Mouse (Mus musculus) heart, postnatal 0 days (tissue): ENCODE measurements around the gene Ccdc82. TPM values are rescaled to one million over a fixed set of nuclear protein-coding genes. Genes with fewer than 3 reads are reported as not detected.

Source experiments
- ATAC-seq: fragments of 200-750 bp; cut with Nextera tagmentation; 2 replicates; pipeline ENCODE4 v1.8.0; 2017; ENCODE audit warnings: low read depth, moderate number of reproducible peaks, moderate library complexity; ENCODE audit not compliant: insufficient read depth
- DNase-seq: peaks from one replicate; pipeline ENCODE4 v3.0.0-alpha.2; 2016; ENCODE audit warnings: low spot score
- H3K27ac ChIP-seq: fragments of 300-500 bp; sonication (generic); 2 replicates; pipeline ENCODE4 v1.5.1; 2014; ENCODE audit warnings: low read depth, mild to moderate bottlenecking
- H3K27me3 ChIP-seq: fragments of 300-500 bp; sonication (generic); 2 replicates; pipeline ENCODE4 v1.6.1; 2014; ENCODE audit warnings: low read length, mixed read lengths; ENCODE audit not compliant: control insufficient read depth, insufficient read depth
- H3K36me3 ChIP-seq: fragments of 300-500 bp; sonication (generic); replicated peaks from 2 replicates; pipeline ENCODE4 v1.6.1; 2014; ENCODE audit warnings: low read length, mixed read lengths; ENCODE audit not compliant: control insufficient read depth, insufficient read depth
- H3K4me1 ChIP-seq: fragments of 300-500 bp; sonication (generic); 2 replicates; pipeline ENCODE4 v1.6.1; 2014; ENCODE audit warnings: antibody characterized with exemption; ENCODE audit not compliant: control insufficient read depth, insufficient read depth
- H3K4me2 ChIP-seq: fragments of 300-500 bp; sonication (generic); 2 replicates; pipeline ENCODE4 v1.6.1; 2014; ENCODE audit warnings: low read depth, mild to moderate bottlenecking, low read length, moderate library complexity
- H3K4me3 ChIP-seq: fragments of 300-500 bp; sonication (generic); 2 replicates; pipeline ENCODE4 v1.5.1; 2014; ENCODE audit warnings: low read depth, low read length
- H3K9ac ChIP-seq: fragments of 300-500 bp; sonication (generic); replicated peaks from 2 replicates; pipeline ENCODE4 v1.6.1; 2014; ENCODE audit warnings: low read depth, low read length, mixed read lengths
- H3K9me3 ChIP-seq: fragments of 300-500 bp; sonication (generic); replicated peaks from 2 replicates; pipeline ENCODE4 v1.6.1; 2016; ENCODE audit warnings: low read length; ENCODE audit not compliant: control insufficient read depth
- CTCF ChIP-seq: IDR thresholded peaks from 2 replicates; pipeline ENCODE4 v1.5.1; 2016; ENCODE audit warnings: antibody characterized with exemption, control low read depth, low read depth
- EP300 ChIP-seq: IDR thresholded peaks from 2 replicates; pipeline ENCODE4 v1.6.1; 2016; ENCODE audit warnings: antibody characterized with exemption, low read depth
- WGBS: fragments of 180-500 bp; shearing (Covaris S2); extraction: QIAGEN DNeasy Blood & Tissue Kit; methylation state at CpG from one replicate; pipeline ENCODE4 v1.1.7; 2014; 5-methylcytosine and 5-hydroxymethylcytosine counted together
- polyA plus RNA-seq: library from polyadenylated mRNA; unstranded; fragments of >200 nt; fragmentation: Nextera tagmentation; extraction: Ambion mirVana; gene quantifications from 2 replicates; pipeline ENCODE4 v1.2.1, GENCODE M21; 2015
- total RNA-seq: library from RNA; depleted of rRNA; stranded (reverse); fragments of >200 nt; gene quantifications from 2 replicates; pipeline ENCODE4 v1.2.3, GENCODE M21; 2014; ENCODE audit warnings: low replicate concordance

Gene Ccdc82
- total and polyA plus RNA-seq, 2 experiments from 2014 or later: 4.1 to 7.9 TPM

DNA sequence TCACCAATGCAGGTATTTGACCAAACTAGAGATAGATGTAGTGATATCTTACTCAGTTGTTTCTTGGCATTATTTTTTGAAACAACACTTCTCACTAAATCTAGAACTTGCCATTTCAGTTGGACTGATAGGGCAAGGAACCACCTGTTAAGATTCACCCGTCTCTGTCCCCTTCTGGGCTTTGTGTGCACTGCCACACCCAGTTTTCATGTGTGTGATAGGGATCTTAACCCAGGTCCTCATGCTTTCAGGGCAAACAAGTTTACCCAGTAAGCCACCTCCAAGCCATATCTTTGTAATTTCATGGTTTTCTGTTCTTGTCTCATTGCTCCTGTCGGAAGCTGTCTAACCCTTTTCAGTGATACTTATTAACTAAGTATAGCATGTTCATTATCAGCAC, 4.5 kb downstream of the Ccdc82 start:
- H3K4me1 ChIP-seq: peaks cover 5% of the 10 kb centered on the region; the same call in 1 of the 2 replicates
- no peaks in the 10 kb centered on the region for H3K27me3 ChIP-seq
- DNase-seq (no peak), ATAC-seq (no peak)
- H3K9ac ChIP-seq: no peak overlapping the region
- no peaks in the 10 kb centered on the region for H3K9me3 ChIP-seq
- TF ChIP-seq CTCF (no peak), EP300 (no peak)
- H3K4me2 ChIP-seq: no peak overlapping the region
- H3K27ac ChIP-seq: no peak overlapping the region
- peaks cover 11% of the 10 kb centered on the region; the same call in 1 of the 2 replicates for H3K36me3 ChIP-seq
- no peak overlapping the region for H3K4me3 ChIP-seq
- WGBS: 81% methylated on average over 2 of the region's 2 CpGs

- no peak for DNase-seq
- H3K4me1 ChIP-seq: no peaks in the 10 kb centered on the region
These were observed 10.0 kb downstream of the Ccdc82 start for GRCm38 (mm10) chr9:13256726-13257125.

GRCm38 (mm10) chr9:13258173-13258572, 11.4 kb downstream of the Ccdc82 start:
- no peaks in the 10 kb centered on the region for H3K9me3 ChIP-seq
- 78% methylated on average over 2 of the region's 2 CpGs for WGBS
- H3K27me3 ChIP-seq: no peaks in the 10 kb centered on the region
- H3K36me3 ChIP-seq: peaks cover 9% of the 10 kb centered on the region; the same call in 1 of the 2 replicates
- DNase-seq (no peak), ATAC-seq (no peak)
- H3K4me3 ChIP-seq: no peak overlapping the region
- TF ChIP-seq EP300: no peak
- TF ChIP-seq CTCF: no peak
- H3K9ac ChIP-seq: no peak overlapping the region
- H3K27ac ChIP-seq: no peak overlapping the region
- no peak overlapping the region for H3K4me2 ChIP-seq
- H3K4me1 ChIP-seq: no peaks in the 10 kb centered on the region

More at GRCm38 (mm10) chr9:13256726-13257125, 10.0 kb downstream of the Ccdc82 start:
- H3K9ac ChIP-seq: no peak overlapping the region
- TF ChIP-seq CTCF (no peak), EP300 (no peak)
- H3K27me3 ChIP-seq: no peaks in the 10 kb centered on the region
- no peak for ATAC-seq
- no peak overlapping the region for H3K27ac ChIP-seq
- H3K36me3 ChIP-seq: peaks cover 16% of the 10 kb centered on the region; the same call in 1 of the 2 replicates
- H3K4me2 ChIP-seq: no peak overlapping the region
- 78% methylated on average over 1 of the region's 1 CpGs for WGBS
- H3K4me3 ChIP-seq: no peak overlapping the region
- H3K9me3 ChIP-seq: no peaks in the 10 kb centered on the region

DNA sequence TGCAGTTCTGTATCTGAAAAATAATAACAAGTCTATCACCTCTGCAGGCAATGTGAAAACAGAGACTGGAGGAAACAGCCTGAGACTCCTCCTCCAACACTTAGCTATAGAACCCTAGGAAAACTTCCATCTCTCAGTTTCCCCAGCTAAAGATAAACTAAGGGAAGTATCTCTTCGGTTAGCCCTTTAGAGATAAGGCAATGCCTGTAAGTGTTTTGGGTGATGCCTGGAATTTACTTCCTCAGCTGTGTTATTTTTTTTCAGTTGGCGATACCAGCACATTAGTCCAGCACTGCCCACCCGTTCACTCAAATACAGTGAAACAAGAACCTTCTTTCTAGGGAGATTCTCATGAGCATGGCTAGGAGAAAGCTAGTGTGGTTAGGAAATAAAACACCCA, 14.2 kb downstream of the Ccdc82 start:
- H3K27me3 ChIP-seq: no peaks in the 10 kb centered on the region
- H3K9me3 ChIP-seq: no peaks in the 10 kb centered on the region
- 0 out of 2 replicates have a peak, but pooled peaks cover 5% of the 10 kb centered on the region for H3K36me3 ChIP-seq
- TF ChIP-seq EP300 (no peak), CTCF (no peak)
- DNase-seq: no peak
- no peak overlapping the region for H3K4me2 ChIP-seq
- H3K27ac ChIP-seq: no peak overlapping the region
- ATAC-seq: no peak
- H3K4me3 ChIP-seq: no peak overlapping the region
- no peak overlapping the region for H3K9ac ChIP-seq
- WGBS: 36% methylated on average over 3 of the region's 3 CpGs
- no peaks in the 10 kb centered on the region for H3K4me1 ChIP-seq

GRCm38 (mm10) chr9:13273219-13273618, 26.5 kb downstream of the Ccdc82 start:
- H3K4me1 ChIP-seq: no peaks in the 10 kb centered on the region
- H3K27me3 ChIP-seq: no peaks in the 10 kb centered on the region
- H3K27ac ChIP-seq: no peak overlapping the region
- H3K4me3 ChIP-seq: no peak overlapping the region
- 58% methylated on average over 1 of the region's 1 CpGs for WGBS
- no peaks in the 10 kb centered on the region for H3K9me3 ChIP-seq
- H3K9ac ChIP-seq: no peak overlapping the region
- no peak overlapping the region for H3K4me2 ChIP-seq
- no peak for DNase-seq
- 0 out of 2 replicates have a peak, but pooled peaks cover 7% of the 10 kb centered on the region for H3K36me3 ChIP-seq
- TF ChIP-seq CTCF: no peak
- no peak for TF ChIP-seq EP300
- ATAC-seq: no peak

GRCm38 (mm10) chr9:13287482-13287881, 40.7 kb downstream of the Ccdc82 start:
- no peaks in the 10 kb centered on the region for H3K27me3 ChIP-seq
- H3K9ac ChIP-seq: no peak overlapping the region
- no peaks in the 10 kb centered on the region for H3K4me1 ChIP-seq
- no peak for TF ChIP-seq CTCF
- TF ChIP-seq EP300: no peak
- no peak overlapping the region for H3K4me3 ChIP-seq
- DNase-seq: no peak
- no peaks in the 10 kb centered on the region for H3K36me3 ChIP-seq
- no peak overlapping the region for H3K4me2 ChIP-seq
- 60% methylated on average over 2 of the region's 2 CpGs for WGBS
- no peaks in the 10 kb centered on the region for H3K9me3 ChIP-seq
- no peak for ATAC-seq
- no peak overlapping the region for H3K27ac ChIP-seq
